Mouse (Mus musculus) liver, adult 2 months (tissue): ENCODE results near the gene Rsl24d1.

Source experiments
- CTCF ChIP-seq: fragments of 200-500 bp; IDR thresholded peaks from 2 replicates; pipeline ENCODE4 v1.5.1; 2011; ENCODE audit warnings: low read depth, low read length, control low read depth
- POLR2A ChIP-seq: fragments of 200-500 bp; IDR thresholded peaks from 2 replicates; pipeline ENCODE4 v1.6.1; 2011; ENCODE audit warnings: low read length, control low read depth; ENCODE audit not compliant: insufficient read depth; ENCODE audit errors: extremely low read depth

- TF ChIP-seq POLR2A (no peak), CTCF (no peak)
Measured at GRCm38 (mm10) chr9:73087581-73087980, 25.6 kb upstream of the Rsl24d1 start.
